ENCODE assay signal across 14 mouse cellular contexts in the genomic region with DNA sequence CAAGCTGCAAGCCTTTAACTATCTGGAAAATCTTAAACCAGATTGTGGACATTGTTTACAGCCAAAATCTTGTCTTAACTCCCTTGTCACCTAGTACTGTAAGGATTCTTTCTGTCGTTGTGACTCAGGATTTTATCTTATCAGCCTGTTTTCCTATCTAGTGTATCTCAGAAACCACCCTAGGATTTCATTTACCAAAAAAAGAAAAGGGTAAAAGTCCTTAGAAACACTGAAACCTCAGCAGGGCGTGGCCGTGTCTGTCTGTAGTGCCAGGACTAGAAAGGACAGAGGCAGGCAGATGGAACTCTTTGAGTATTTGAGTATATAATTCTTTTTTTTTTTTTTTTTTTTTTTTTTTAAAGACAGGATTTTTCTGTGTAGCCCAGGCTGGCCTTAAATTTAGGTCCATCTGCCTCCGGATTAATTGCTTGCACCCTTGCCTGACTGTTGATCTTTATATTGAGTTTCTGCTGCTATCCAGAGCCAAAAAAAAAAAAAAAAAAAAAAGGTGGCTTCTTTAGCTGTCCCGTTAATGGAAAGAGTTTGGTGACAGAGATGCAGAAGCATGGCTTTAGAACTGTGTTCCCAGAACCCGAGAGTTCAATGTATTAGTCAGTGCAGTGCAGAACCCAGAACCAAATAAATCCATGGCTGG. TPM values are rescaled to one million over a fixed set of nuclear protein-coding genes. Genes with fewer than 3 reads are reported as not detected.
DNase-seq lines count a peak whose midpoint lies in the region; ATAC-seq and TF ChIP-seq lines count a peak whose summit lies in the region.
"Had no signal": no experiment of that assay in that cellular context is flagged by ENCODE, and none has a peak within 500 bp of the region (broad histone marks: within the 10 kb centered on the region; RNA-seq: fewer than 3 reads in every experiment).

No protein-coding gene starts in this region.

- 42% methylated on average over 6 of the region's 6 CpGs for WGBS in liver, adult 2 months
- WGBS in small intestine, adult 2 months, result 33% methylated on average over 6 of the region's 6 CpGs
- WGBS in intestine, embryonic 15.5 days, result 56% methylated on average over 6 of the region's 6 CpGs

- no peak for TF ChIP-seq POLR2A in CH12.LX (IDR thresholded peaks at IDR 0.05; ENCODE audit: low read depth, low read length)
- TF ChIP-seq POLR2A in liver, adult 2 months (IDR thresholded peaks at IDR 0.05; ENCODE audit: extremely low read depth, insufficient read depth, low read length), result no peak
- no peak for TF ChIP-seq POLR2A in small intestine, adult 2 months (IDR thresholded peaks at IDR 0.05; ENCODE audit: low read depth, low read length)

- peak overlapping the region; percentile 2; the same call in 1 of the 2 replicates for H3K9ac ChIP-seq in CH12.LX (ENCODE audit: insufficient read depth, low read depth)
- H3K9ac ChIP-seq in liver, adult 2 months (ENCODE audit: low read depth, low read length), result no peak overlapping the region
- H3K9ac ChIP-seq in intestine, embryonic 15.5 days, result no peak overlapping the region
- H3K9ac ChIP-seq: heart, embryonic 15.5 days; hindbrain, embryonic 12.5 days had no signal

- H3K4me3 ChIP-seq in gastrocnemius, adult 2 months, result no peak overlapping the region
- no peak overlapping the region for H3K4me3 ChIP-seq in CH12.LX (replicated peaks in 1 of 3; ENCODE audit: low read depth in 2 of 3, low read length in 2 of 3, poor library complexity in 1 of 3)
- no peak overlapping the region for H3K4me3 ChIP-seq in liver, adult 2 months (ENCODE audit: insufficient read depth, low read depth, low read length)
- no peak overlapping the region for H3K4me3 ChIP-seq in small intestine, adult 2 months (ENCODE audit: low read depth, low read length)
- H3K4me3 ChIP-seq in intestine, embryonic 15.5 days (replicated peaks), result no peak overlapping the region
- H3K4me3 ChIP-seq: heart, embryonic 15.5 days; hindbrain, embryonic 12.5 days; limb, embryonic 10.5 days had no signal

- no peak for ATAC-seq in intestine, embryonic 15.5 days

- TF ChIP-seq RAD21 in CH12.LX (IDR thresholded peaks at IDR 0.05; ENCODE audit: low read depth, low read length), result no peak

- intact Hi-C loops in gastrocnemius, adult 2 months (cut with DNase I), result loop anchor here (5.0 kb wide), 1 partner anchor 34 kb away; no protein-coding TSS in a partner anchor
- intact Hi-C loops in gastrocnemius, postnatal 36 days (cut with DNase I), result loop anchor here (5.0 kb wide), 1 partner anchor 86 kb away; no protein-coding TSS in a partner anchor

- H3K36me3 ChIP-seq in CH12.LX (replicated peaks in 1 of 2; ENCODE audit: control insufficient read depth in 1 of 2, insufficient read depth in 1 of 2, low read length in 1 of 2), result peaks cover 0 to 32% of the 10 kb centered on the region in 2 experiments
- H3K36me3 ChIP-seq in liver, adult 2 months (ENCODE audit: control insufficient read depth, insufficient read depth, low read length), result no peaks in the 10 kb centered on the region
- H3K36me3 ChIP-seq in small intestine, adult 2 months (ENCODE audit: control insufficient read depth, insufficient read depth, low read length), result no peaks in the 10 kb centered on the region
- H3K36me3 ChIP-seq in intestine, embryonic 15.5 days, result no peaks in the 10 kb centered on the region
- H3K36me3 ChIP-seq: heart, embryonic 15.5 days; hindbrain, embryonic 12.5 days; limb, embryonic 10.5 days had no signal

- no peaks in the 10 kb centered on the region for H3K27me3 ChIP-seq in CH12.LX (replicated peaks)
- H3K27me3 ChIP-seq in liver, adult 2 months (ENCODE audit: control insufficient read depth, insufficient read depth, low read length), result no peaks in the 10 kb centered on the region
- H3K27me3 ChIP-seq in small intestine, adult 2 months (ENCODE audit: control insufficient read depth, insufficient read depth, low read length), result no peaks in the 10 kb centered on the region
- H3K27me3 ChIP-seq in intestine, embryonic 15.5 days (replicated peaks), result no peaks in the 10 kb centered on the region
- H3K27me3 ChIP-seq: heart, embryonic 15.5 days; hindbrain, embryonic 12.5 days had no signal

- TF ChIP-seq CTCF in gastrocnemius, adult 2 months (IDR thresholded peaks at IDR 0.05), result no peak
- TF ChIP-seq CTCF in CH12.LX (conservative IDR thresholded peaks at IDR 0.05 in 1 of 2, IDR thresholded peaks at IDR 0.05 in 1 of 2; ENCODE audit: low read depth in 2 of 2, low read length in 2 of 2), result no peak
- no peak for TF ChIP-seq CTCF in liver, adult 2 months (IDR thresholded peaks at IDR 0.05; ENCODE audit: low read depth, low read length)
- no peak for TF ChIP-seq CTCF in small intestine, adult 2 months (IDR thresholded peaks at IDR 0.05; ENCODE audit: extremely low read depth, insufficient read length, insufficient replicate concordance, low read depth, low read length)

- no peak; the same call in 1 of the 2 replicates for TF ChIP-seq EP300 in CH12.LX (IDR thresholded peaks at IDR 0.05; ENCODE audit: low read length)

- DNase-seq in gastrocnemius, adult 2 months, result no peak
- DNase-seq in gastrocnemius, postnatal 36 days, result no peak
- DNase-seq in CH12.LX (ENCODE audit: extremely low read depth), result no peak
- DNase-seq in liver, adult 2 months (ENCODE audit: extremely low read depth, low read depth, low spot score), result peak; percentile 33
- DNase-seq in adrenal gland, adult 8-10 months, result no peak
- DNase-seq in testis, postnatal 14 days (ENCODE audit: low spot score), result no peak
- DNase-seq: cerebellum, postnatal 25 days; gastrocnemius, postnatal 25 days; thymus, postnatal 25 days had no signal

- no peaks in the 10 kb centered on the region for H3K9me3 ChIP-seq in CH12.LX (replicated peaks; ENCODE audit: low read length)
- H3K9me3 ChIP-seq in intestine, embryonic 15.5 days, result no peaks in the 10 kb centered on the region
- H3K9me3 ChIP-seq: heart, embryonic 15.5 days; hindbrain, embryonic 12.5 days; limb, embryonic 10.5 days had no signal

- H3K4me2 ChIP-seq in CH12.LX (ENCODE audit: insufficient read depth, low read depth, poor library complexity, severe bottlenecking), result no peak overlapping the region; the same call in none of the 2 replicates
- no peak overlapping the region for H3K4me2 ChIP-seq in intestine, embryonic 15.5 days (replicated peaks)
- H3K4me2 ChIP-seq: heart, embryonic 15.5 days; hindbrain, embryonic 12.5 days had no signal

- peaks cover 22 to 89% of the 10 kb centered on the region in 2 experiments for H3K4me1 ChIP-seq in CH12.LX (ENCODE audit: control insufficient read depth in 1 of 2, insufficient read depth in 2 of 2)
- peaks cover 10% of the 10 kb centered on the region; the same call in 1 of the 2 replicates for H3K4me1 ChIP-seq in liver, adult 2 months (ENCODE audit: control insufficient read depth, insufficient read depth, low read length)
- H3K4me1 ChIP-seq in small intestine, adult 2 months (ENCODE audit: control insufficient read depth, insufficient read depth, insufficient read length, low read length), result peaks cover 20% of the 10 kb centered on the region; the same call in 1 of the 2 replicates
- H3K4me1 ChIP-seq in intestine, embryonic 15.5 days (replicated peaks), result no peaks in the 10 kb centered on the region
- H3K4me1 ChIP-seq: heart, embryonic 15.5 days; hindbrain, embryonic 12.5 days had no signal

- H3K79me2 ChIP-seq in CH12.LX (replicated peaks; ENCODE audit: control insufficient read depth, extremely low read depth, insufficient read depth, poor library complexity, severe bottlenecking), result peaks cover 55% of the 10 kb centered on the region
- H3K79me2 ChIP-seq in liver, adult 2 months (ENCODE audit: control insufficient read depth, insufficient read depth, low read length), result no peaks in the 10 kb centered on the region

- dilution Hi-C loops in CH12.LX (cut with MboI; ENCODE audit: extremely low pct_ligation_motif_present, extremely low pct_unique_long_range_greater_than_20kb, low sequenced_read_pairs), result no loop called here

- peak overlapping the region; percentile 76 for H3K27ac ChIP-seq in gastrocnemius, adult 2 months
- H3K27ac ChIP-seq in CH12.LX (ENCODE audit: insufficient read depth, low read depth), result peak overlapping the region; percentile 16; the same call in 1 of the 2 replicates
- H3K27ac ChIP-seq in liver, adult 2 months (replicated peaks; ENCODE audit: insufficient read depth, low read depth, low read length), result no peak overlapping the region
- H3K27ac ChIP-seq in small intestine, adult 2 months (ENCODE audit: insufficient read depth, low read depth, low read length), result peak overlapping the region; percentile 96
- no peak overlapping the region for H3K27ac ChIP-seq in intestine, embryonic 15.5 days
- H3K27ac ChIP-seq: heart, embryonic 15.5 days; hindbrain, embryonic 12.5 days had no signal

- in situ Hi-C loops in CH12.LX (cut with MboI; ENCODE audit: low pct_ligation_motif_present, low pct_unique_long_range_greater_than_20kb, low sequenced_read_pairs), result no loop called here

TF ChIP-seq in CH12.LX, 34 proteins besides CTCF, POLR2A, EP300 and RAD21:
- TF ChIP-seq RCOR1 (conservative IDR thresholded peaks at IDR 0.05; ENCODE audit: low read depth, low read length) (no peak), ZNF384 (IDR thresholded peaks at IDR 0.05; ENCODE audit: low read depth, low read length) (peak; percentile 89)

RNA-seq across cellular contexts. Expression of a gene that starts 44.5 kb away (rescaled TPM):
- 10 to 100 TPM; 46.7 to 52.8 TPM for total RNA-seq in gastrocnemius, adult 2 months (2021)
- total RNA-seq in gastrocnemius, postnatal 36 days (2021), result 10 to 100 TPM; 30.1 to 39.8 TPM
- 20.7 and 21.8 TPM in 2 replicates for total RNA-seq in CH12.LX (2012; rRNA removed)
- 12.0 and 13.2 TPM in 2 replicates for total RNA-seq in CH12.LX (2014; rRNA removed)
- 32.7 and 38.9 TPM in 2 replicates for polyA plus RNA-seq in CH12.LX (2012; ENCODE audit: insufficient read length, low read depth)
- 6.5 and 9.0 TPM in 2 replicates for total RNA-seq in liver, adult 2 months (2014; rRNA removed)
- 3.9 and 4.1 TPM in 2 replicates for polyA plus RNA-seq in liver, adult 2 months (2012; rRNA removed)
- 7.6 and 16.7 TPM in 2 replicates for polyA plus RNA-seq in small intestine, adult 2 months (2012; rRNA removed)
- 10 to 100 TPM; 44.1 to 57.5 (median 51.0) TPM for total RNA-seq in adrenal gland, adult 8-10 months (2022)
- 5.3 TPM in 2 replicates for polyA plus RNA-seq in intestine, embryonic 15.5 days (2015; fragmentation: Nextera tagmentation; extraction: Ambion mirVana)

Comparison
In these comparisons a context has a peak if more than half of its experiments do, and no peak if none do; other contexts are left out.
1. H3K27ac ChIP-seq: peak in gastrocnemius, adult 2 months (single experiment), CH12.LX (single experiment) and small intestine, adult 2 months (single experiment); none in liver, adult 2 months (single experiment) and intestine, embryonic 15.5 days (single experiment).